Comparison of ENCODE assay signal across 17 mouse cellular contexts in genomic region chr6:59178051-59178450, GRCm38 (mm10). TPM values are rescaled to one million over a fixed set of nuclear protein-coding genes. Genes with fewer than 3 reads are reported as not detected.
A peak's percentile ranks its signal among the peaks of the same experiment; 100 is the strongest.
DNase-seq lines count a peak whose midpoint lies in the region; ATAC-seq lines count a peak whose summit lies in the region.
"Had no signal": no experiment of that assay in that cellular context is flagged by ENCODE, and none has a peak within 500 bp of the region (broad histone marks: within the 10 kb centered on the region; RNA-seq: fewer than 3 reads in every experiment).

No protein-coding gene starts in this region.

- ATAC-seq in hindbrain, embryonic 11.5 days (ENCODE audit: low FRiP score) = no peak
- ATAC-seq: Patski had no signal

- H3K36me3 ChIP-seq in hindbrain, embryonic 11.5 days (ENCODE audit: control insufficient read depth, insufficient read depth, low read length) = no peaks in the 10 kb centered on the region
- H3K36me3 ChIP-seq: limb, embryonic 12.5 days had no signal

- H3K4me3 ChIP-seq in hindbrain, embryonic 11.5 days (ENCODE audit: low read depth, low read length) = no peak overlapping the region
- H3K4me3 ChIP-seq: erythroblast, embryonic 14.5 days; left cerebral cortex, adult 2 months; limb, embryonic 12.5 days had no signal

- no peaks in the 10 kb centered on the region for H3K4me1 ChIP-seq in hindbrain, embryonic 11.5 days (replicated peaks; ENCODE audit: control insufficient read depth, insufficient read depth, low read length)
- H3K4me1 ChIP-seq: limb, embryonic 12.5 days had no signal

- 91% methylated on average over 3 of the region's 3 CpGs for WGBS in hindbrain, embryonic 11.5 days

- H3K9me3 ChIP-seq in hindbrain, embryonic 11.5 days (ENCODE audit: control insufficient read depth, low read length) = no peaks in the 10 kb centered on the region
- H3K9me3 ChIP-seq: limb, embryonic 12.5 days had no signal

- H3K9ac ChIP-seq in hindbrain, embryonic 11.5 days (ENCODE audit: low read depth, low read length) = no peak overlapping the region
- H3K9ac ChIP-seq: limb, embryonic 12.5 days had no signal

- H3K4me2 ChIP-seq in hindbrain, embryonic 11.5 days (replicated peaks; ENCODE audit: low read depth, low read length) = no peak overlapping the region
- H3K4me2 ChIP-seq: heart, embryonic 11.5 days; limb, embryonic 12.5 days had no signal

- H3K27me3 ChIP-seq in hindbrain, embryonic 11.5 days (ENCODE audit: control insufficient read depth, insufficient read depth, low read length) = no peaks in the 10 kb centered on the region
- H3K27me3 ChIP-seq: limb, embryonic 12.5 days had no signal

- no peak overlapping the region for H3K27ac ChIP-seq in hindbrain, embryonic 11.5 days (ENCODE audit: low read depth, low read length)
- H3K27ac ChIP-seq: left cerebral cortex, adult 2 months; limb, embryonic 12.5 days; macrophage had no signal

- peak; percentile 11 to 65 for DNase-seq in kidney, adult 8-10 months
- no peak for DNase-seq in kidney, postnatal 10 days
- peak; percentile 58 for DNase-seq in NIH3T3 (ENCODE audit: low read depth)
- DNase-seq in fibroblast of lung, adult 2 months (ENCODE audit: low read depth) = peak; percentile 23
- peak; percentile 9 to 70 for DNase-seq in kidney, postnatal 36 days
- DNase-seq in hindbrain, embryonic 11.5 days (ENCODE audit: low spot score) = no peak
- no peak for DNase-seq in layer of hippocampus, adult 18-20 months (ENCODE audit: low spot score in 2 of 2)
- DNase-seq: cerebellum, adult 9-11 months; heart, postnatal 36 days; midbrain, embryonic 14.5 days; right cerebral cortex, postnatal 4 days had no signal

RNA-seq across cellular contexts. Expression of gene Tigd2, which starts 30.6 kb away (rescaled TPM):
- 10.2 and 13.2 TPM in 2 replicates for polyA plus RNA-seq in hindbrain, embryonic 11.5 days (2014; fragmentation: Nextera tagmentation; extraction: Ambion mirVana)
- total RNA-seq in layer of hippocampus, adult 18-20 months (2021) = 10 to 100 TPM; 16.3 TPM

Comparison
In these comparisons a context has a peak if more than half of its experiments do, and no peak if none do; other contexts are left out.
1. DNase-seq: peak in kidney, adult 8-10 months (2 of 2), NIH3T3 (single experiment), fibroblast of lung, adult 2 months (single experiment) and kidney, postnatal 36 days (2 of 2); none in kidney, postnatal 10 days (single experiment), hindbrain, embryonic 11.5 days (single experiment) and layer of hippocampus, adult 18-20 months (0 of 2).